Mouse (Mus musculus) ES-CJ7 (cell line): ENCODE data around the gene Parva.

ENCODE experiments used
- DNase-seq: peaks from one replicate; pipeline ENCODE4 v3.0.0; 2011; ENCODE audit warnings: low read depth, low spot score

Parva gene

DNA sequence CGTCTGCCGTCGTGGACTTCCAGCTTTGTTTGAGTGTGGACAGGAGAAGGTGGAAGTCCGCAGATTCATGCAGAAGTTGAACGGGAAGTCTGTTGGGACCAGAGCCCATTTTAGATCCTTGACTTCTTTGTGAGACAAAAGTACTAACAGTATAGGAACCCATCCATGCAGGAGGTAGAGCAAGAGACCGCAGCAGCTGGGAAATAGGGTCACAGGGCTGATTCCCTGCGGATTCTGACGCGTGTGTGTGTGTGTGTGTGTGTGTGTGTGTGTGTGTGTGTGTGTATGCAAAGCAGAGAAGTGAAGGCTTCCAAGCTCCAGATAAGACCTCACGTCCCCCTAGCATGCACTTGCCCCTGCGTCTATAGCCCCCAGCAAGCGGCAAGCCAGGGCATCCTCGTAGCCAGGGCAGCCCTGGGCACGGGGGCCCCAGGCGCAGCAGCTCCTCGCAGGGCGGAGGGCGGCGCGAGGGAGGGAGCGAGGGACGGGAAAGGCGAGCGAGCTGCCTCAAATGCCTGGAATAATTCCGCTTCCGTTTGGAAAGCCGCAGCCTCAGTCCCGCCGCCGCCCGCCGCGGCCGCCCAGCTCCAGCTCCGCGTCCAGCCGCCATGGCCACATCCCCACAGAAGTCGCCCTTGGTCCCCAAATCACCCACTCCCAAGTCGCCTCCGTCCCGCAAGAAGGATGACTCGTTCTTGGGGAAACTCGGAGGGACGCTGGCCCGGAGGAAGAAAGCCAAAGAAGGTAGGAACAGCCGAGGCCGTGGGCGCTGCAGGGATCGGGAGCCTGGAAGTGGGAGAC, at the start of gene Parva:
TSS of gene Parva (plus strand) at position 149 of the 801 bp plus-strand sequence.
- peak; percentile 28 for DNase-seq

DNA sequence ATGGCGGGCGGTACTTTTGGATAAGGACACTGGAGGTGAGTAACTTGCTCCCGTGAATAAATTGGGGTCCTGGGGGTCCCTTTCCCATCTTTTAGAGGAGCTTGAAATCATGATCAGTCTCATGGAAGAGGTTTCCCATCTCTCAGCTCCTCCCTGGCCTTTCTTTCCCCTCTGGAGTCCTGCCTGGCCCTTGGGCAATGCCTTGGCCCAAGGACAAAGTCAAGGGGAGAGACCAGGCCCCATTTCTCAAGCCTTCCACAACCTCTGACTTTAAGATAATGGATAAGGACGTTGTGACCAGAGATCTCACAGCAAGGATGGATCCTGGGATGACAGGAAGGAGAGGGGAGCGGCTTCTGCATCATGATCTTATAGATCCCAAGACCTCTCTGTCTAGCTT, 49.2 kb upstream of the Parva start:
- no peak for DNase-seq

DNA sequence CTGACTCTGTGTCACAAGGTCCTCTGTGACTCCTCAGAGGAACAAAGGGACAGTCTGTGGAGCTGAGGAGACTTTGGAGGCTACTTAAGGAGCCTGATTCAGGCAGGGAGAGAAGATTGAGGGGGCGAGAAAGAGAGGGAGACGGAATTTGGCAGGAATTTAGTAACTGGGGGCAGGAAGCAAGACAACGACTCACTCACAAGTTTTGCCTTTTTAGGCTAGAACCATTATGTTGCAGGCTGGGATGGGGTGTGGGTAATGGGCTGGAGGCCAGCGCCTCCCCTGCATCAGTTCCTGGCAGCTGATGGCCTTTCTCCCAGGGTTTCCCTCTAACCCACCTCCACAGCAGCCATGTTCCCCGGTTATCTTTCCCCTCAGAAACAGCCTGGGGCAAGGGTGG, 48.8 kb upstream of the Parva start:
- no peak for DNase-seq

DNA sequence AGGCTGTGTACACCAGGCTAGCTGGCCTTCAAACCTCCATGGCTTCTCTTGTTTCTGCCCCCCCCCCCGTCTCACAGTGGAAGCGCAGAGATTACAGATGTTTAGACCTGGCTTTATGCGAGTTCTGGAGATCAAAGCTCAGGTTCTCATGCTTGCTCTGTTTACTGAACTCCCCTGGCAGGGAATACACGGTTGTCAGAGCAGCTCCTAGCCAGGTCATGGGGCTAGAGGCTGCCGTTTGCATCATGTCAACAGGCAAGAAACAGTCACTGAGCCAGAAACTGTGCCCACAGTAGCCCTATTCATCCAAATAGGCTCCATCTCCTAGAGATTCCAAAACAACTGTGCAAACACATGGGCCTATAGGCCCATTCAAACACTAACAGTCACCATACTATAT, 40.8 kb upstream of the Parva start:
- DNase-seq, result no peak

DNA sequence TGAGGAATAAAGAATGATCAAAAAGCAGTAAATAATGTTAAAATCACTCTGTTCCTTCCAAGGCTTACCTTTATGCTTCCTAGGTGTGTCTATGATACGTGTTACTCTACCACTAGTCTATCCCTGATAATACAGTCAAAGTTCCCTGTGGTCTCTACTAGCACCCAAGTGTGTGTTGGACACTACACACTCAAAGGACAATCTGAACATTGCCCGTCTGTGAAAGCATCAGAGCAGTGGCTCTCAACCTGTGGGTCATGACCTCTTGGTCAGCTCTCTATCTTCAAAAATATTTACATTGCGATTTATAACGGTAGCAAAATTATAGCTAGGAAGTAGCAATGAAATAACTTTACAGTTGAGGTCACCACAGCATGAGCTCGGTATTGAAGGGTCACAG, 39.4 kb upstream of the Parva start:
- no peak for DNase-seq

DNA sequence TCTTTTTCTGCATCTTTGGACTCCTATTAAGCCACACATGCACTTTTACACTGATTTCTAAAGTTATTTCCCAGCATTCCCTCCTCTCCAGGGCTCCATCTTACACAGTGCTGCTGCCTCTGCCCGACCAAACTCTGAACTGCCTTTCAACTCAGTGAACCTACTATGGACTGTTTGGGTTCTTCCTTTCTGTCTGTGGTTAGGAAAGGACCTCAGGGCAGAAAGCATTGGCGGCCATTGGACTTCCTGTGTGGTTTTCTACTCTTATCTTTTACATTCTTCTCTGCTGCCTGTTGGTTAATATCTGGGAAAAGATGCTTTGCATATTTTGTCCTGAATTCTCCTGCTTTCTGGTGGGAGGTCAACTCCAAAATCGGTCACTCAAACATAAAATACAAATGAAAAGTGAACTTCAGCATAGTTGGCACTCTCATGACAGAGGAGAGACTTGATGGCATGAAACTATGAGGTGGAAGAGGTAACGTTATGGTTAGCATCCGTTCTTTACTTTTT, 38.9 kb upstream of the Parva start:
- DNase-seq, result no peak

DNA sequence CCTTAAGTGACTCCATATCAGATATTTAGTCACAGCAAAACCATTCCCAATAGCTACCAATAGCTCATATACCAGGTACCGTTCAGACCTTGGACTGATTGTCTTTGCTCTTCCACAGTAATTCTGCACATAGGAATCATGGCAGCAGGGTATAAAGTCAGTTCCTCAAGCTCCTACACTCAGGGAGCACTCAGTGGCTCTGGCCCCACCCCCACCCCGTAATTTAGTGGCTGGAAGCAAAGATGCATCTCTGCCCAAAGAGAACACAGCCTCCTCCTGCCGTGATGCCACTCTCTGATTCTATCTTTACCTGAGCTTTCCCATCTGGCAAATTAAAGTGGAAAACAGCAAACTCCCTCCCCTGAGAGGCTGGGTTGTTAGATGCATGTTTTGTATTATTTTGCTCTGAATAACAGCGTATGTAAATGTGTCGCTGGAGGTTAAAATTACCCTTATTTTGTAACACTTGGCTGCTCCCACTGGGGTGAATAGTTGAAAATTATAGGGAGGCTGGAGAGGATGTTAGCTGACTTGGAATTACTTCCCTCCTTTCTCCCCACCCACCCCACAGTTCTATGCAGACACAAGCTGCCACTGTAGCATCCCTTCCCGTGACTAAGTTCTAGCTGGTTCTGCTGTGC, 37.6 kb upstream of the Parva start:
- DNase-seq, result no peak

DNA sequence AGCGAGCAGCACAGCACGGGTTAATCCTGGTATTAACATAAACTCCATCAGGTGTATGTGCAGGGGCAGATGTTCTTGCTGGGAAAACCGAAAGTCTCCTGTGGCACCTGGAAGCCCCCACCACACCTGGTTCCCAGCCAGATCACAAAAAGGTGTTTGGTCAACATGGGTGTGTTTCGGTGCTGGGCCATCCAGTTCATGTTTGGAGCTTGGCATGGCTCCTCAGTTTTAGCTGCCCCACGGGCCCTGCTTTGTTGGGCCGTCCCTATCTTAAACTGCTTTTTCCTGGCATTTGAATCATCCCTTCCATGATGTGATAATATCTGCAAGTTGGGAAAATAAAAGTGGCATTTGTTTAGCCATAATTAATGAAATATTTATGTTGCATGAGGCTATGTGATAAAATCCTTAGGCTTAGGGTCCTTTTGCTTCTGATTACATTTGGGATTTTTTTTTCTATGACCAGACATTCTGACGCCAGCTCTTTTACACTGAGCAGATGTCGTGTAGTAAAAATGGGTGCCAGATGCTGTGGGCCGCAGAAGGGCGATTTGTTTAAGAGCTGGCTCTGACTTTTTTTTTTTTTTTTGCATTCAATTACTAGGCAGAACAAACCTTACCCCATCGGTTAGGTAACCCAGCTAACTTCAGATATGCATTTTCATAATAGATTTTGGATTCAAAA, 36.9 kb upstream of the Parva start:
- no peak for DNase-seq

DNA sequence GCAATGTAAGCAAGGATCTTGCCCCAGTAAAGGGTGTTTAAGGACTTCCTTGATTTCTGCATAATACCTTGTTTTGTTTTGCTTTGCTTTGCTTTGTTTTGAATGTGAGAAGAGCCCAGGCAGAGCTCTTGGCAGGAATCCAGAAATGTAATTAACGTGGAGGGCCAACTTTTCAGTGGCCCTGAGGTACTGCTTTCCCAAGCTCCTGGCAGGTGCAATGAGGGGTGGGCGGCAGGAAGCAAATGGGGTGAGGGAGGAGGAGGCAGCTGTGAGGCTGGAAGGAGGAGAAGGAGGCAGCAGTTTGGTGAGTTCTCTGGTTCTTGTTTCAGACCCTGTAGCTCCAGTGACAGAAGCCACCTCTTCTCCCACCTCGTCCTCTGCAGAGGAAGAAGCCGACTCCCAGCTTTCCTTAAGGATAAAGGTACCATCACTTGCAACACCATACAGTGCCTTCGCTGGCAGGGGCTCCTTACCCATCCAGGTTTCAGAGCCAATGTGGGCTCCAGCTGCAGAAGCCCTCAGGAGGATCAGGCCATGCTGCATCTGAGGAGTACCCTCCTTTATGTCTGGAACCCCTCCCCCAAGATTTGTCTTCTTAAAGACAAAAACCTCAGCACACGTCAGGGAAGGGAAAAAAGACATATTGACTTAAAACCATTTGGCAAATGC, 36.2 kb upstream of the Parva start:
- DNase-seq, result no peak

DNA sequence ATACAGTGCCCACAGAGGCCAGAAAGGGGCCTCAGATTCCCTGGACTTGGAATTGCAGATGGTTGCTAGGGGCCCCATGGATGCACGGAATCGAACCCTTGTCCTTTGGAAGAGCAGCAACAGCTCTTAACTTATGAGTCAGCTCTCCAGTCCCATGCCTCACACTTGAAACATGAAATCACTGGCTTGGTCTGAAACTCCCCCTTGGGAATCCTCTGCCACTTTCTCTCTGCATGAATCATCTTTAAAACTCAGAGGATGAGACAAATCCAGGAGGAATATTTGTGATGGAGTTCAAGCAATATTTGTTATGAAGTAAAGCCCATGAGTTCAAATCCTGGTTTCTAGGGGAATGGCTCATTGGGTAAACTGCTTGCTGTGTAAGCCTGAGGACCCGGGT, 29.5 kb upstream of the Parva start:
- no peak for DNase-seq

DNA sequence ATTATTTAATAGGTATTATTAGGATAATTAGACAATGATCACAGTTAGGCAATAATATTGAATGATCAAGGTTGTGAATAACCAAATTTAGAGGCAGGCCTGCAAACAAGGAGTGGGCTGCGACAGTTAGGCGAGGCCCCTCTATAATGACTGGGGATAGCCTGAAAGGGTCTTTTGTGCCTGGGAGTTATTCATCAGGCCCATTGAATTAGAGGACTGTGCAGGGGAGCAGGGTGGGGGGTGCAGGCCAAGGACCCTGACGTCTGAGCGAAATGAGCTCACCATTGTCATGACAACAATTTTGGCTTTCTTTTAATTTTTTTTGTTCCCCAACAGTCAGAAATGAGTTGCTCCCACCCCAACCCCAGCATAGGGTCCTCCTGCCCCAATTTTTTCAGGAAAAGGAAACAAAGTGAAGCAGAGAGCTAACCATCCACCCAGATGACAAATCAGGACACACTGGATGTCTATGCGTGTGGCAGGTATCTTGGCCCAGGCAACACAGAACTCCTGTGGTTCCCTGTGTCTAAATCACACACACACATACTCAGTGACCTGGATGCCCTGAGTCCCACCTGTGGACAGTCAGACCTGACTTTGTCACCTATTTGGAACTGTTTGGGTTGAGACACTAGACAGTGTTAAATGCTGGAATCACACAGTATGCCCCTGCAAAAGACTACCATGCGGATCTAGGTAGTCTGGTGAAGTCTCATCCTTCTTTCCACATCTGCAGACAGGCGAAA, 27.7 kb upstream of the Parva start:
- no peak for DNase-seq

DNA sequence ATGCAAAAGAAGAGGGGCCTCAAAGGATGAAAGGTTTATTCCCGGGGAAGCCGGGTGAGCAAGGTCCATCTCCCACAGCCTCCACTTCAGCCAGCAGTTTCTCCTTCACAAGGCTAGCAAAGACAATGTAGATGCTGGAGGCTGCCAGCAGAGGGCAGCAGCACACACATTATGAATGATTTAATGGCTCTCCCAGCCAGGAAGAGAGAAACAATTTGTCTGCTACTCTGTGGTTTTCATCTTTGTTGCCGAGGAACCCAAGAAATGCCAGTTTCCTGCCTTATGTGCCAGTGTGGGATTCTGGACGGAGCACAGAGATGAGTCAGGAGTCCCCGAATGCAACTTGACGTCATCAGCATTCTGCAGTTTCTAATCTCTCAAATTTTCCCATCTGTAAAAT, 27.1 kb upstream of the Parva start:
- DNase-seq, result peak; percentile 80

DNA sequence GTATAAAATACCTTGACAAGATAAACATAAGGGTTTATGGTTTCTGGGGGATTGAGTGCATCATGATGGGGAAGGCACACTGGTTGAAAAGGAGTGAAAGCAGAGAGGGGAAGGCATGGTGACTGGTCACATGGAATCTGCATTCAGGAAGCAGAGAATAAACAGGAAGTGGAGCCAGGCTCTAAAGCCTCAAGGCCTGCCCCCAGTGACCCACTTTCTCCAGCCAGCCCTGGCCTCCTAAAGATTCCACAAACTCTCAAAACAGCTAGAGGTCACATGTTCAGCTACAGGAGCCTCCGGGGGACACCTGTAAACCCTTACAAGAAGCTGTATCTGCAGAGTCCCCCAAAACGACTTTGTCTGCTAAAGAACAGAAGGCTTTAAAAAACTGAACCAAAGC, 22.2 kb upstream of the Parva start:
- no peak for DNase-seq

DNA sequence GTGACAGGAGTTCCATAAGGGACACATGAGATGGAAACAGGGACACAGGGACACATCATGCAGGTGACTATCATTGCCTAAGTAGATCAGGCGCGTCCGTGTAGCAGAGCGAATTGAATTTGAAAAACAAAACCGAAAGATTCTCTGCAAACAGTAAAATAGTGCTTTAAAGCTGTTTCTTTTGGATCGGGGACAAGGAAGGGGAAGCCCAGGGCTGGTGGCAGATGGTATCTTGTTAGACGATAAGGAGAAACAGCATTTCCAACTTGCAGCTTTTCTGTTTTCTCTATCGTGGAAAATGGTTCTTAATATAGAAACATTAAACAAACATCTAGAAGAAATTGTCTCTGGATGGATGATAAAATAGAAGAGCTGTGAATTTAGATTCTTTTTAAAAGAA, 21.7 kb upstream of the Parva start:
- DNase-seq, result no peak

DNA sequence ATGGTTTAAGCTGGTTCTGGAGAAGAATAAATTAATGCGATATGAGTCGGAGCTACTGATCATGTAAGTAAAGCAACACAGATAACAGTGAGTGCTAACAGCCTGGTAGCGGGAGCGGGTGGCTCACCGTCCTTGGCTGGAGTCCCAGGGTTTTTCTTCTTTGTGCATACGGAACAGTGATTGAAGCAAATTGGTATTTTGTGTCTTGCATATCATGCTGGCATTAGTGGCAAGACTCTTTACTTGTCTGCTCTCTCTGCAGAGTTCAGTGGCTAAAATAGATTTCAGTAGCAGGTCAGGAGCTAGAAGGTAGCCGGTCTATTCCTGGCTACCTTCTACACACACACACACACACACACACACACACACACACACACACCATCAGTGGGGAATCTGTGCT, 19.7 kb upstream of the Parva start:
- no peak for DNase-seq

DNA sequence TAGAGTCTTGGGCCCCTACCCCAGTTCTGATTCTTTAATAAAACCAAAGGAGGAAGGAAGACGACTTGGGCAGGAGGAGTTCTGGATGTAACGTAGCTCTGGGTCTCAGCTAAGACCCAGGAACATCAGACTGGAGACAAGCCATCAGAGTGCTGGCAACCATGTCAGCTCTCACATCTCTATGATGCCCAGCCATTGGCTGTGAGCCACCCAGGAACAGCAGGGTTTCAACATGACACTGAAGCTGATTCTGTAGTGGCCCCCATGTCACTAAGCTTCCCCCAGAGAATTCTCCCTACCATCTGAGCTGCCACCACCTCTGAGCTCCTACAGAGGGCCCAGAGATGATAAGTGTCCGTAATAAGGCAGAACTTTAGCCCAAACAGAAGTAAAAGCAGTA, 17.3 kb upstream of the Parva start:
- no peak for DNase-seq

DNA sequence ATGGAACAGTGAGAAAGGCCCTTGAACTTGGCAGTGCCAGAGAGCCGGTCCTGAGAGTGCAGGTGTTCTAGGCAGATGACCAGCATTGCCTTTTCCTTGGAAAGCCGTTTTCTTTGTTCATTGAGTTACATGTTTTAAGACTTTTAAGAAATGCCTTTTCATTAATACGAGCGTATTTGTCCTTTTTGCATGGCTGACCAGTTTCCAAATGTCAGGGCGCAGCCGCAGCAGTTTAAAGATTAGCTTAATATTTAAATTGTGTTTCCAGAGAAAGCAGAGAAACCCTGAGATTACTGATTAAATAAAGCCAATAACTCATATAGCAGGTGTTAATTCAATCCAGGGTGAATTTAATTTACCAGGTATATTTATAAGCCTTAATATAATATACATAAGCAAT, 14.0 kb upstream of the Parva start:
- no peak for DNase-seq

DNA sequence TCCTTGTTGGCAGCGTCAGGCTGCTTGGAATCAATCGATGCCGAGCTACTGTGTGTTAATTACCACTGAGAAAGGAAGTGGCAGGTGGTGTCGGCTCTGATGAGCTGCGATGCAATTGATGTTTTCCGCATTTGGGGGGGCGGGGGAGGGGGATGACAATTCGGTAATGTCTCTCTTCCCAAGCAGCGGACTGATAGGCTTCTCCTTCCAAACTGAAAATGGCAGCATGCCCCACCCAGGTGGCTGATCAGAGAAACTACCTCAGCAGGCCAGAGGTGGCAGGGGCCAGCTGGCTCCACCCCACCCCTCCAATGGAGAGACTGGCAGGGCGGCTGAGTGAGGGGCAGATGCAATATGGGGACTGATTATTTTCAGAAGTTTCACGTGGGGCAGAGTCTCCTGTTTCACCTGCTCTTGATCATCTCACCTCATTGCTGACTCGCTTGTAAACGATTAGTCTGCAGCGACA, 11.2 kb upstream of the Parva start:
- DNase-seq, result no peak

DNA sequence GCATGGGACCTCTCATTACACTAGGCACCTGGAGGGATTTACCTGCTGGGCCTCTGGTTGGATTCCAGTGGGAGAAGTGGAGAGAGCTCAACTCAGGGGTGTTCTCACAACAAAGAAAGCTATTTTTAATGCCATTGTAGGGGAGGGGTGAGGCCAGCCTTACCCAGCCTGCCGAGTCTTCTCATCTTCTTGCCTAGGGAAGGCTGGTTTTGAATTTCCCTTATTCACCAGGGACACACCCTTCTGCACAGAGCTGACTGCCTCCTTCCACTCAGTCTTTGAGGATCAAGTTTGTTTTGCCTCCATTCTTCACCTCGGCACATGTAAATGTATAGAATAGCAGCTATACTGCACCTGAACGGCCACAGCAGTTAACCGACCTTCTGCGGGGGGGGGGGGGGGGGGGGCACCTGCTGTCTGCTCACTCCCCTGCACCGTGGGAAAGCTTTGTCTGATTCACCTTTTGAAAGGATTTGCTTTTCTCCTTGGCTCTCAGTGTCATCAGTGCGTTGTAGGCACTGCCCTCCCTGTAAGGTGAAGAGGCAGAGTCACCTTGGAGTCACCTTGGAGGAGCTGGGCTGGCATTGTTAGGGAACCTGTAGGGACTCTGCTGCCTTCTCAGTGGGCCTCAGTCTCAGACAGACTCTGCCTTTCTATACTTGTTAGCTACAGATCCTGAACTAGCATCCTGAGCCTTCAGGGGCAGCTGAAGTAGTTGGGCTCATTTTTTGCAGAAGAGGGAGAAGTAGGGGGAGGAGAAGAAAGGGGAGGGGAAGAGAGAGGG, 10.4 kb upstream of the Parva start:
- peak; percentile 38 for DNase-seq

DNA sequence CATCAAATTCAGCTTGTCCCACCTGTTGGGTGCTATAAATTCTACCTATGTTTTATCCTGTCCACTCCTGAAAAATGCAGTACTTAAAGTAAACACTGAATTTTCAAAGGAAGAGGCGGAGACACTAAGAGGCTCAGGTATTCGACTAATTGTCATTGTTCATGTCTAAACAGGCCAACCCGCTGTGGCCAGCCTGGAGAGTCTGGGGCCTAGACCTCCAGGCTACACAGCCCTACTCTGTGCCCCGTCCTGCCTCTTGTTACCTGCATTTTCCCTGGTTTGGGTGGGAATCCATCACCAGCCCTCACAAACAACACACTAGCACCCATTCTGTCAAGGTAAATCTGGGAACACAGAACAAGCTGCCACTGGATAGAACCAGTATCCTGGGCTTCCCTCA, 9.7 kb upstream of the Parva start:
- no peak for DNase-seq

DNA sequence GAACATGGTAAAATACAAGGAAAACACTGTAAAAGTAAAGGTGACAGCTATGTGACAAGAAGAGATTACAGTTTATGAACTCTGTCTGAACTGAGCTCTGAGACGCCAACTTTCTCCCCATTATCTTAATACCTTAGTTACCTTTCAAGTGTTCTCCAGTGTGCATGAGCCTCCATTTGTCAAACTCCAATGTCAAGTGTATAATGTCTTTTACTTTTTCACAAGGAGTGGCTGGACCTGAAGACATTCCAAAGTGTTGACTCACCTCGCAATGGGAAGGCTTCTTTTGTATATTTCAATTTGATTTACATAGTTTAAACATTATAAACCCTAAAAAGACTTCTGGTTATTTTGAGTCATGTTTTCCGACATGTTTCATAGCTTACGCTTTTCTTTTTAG, 3.9 kb upstream of the Parva start:
- DNase-seq, result no peak
